Mouse (Mus musculus) forebrain, embryonic 13.5 days (tissue): Measurements from ENCODE around the gene Dr1. TPM values are rescaled to one million over a fixed set of nuclear protein-coding genes. Genes with fewer than 3 reads are reported as not detected.
"Not testable (repeated sequence)": the region's sequence is repeated elsewhere in the genome, so short reads cannot be mapped to it uniquely, and the experiment has no call there.

Experiments
- ATAC-seq: fragments of 200-750 bp; cut with Nextera tagmentation; 2 replicates; pipeline ENCODE4 v1.8.0; 2017
- H3K27ac ChIP-seq: fragments of 300-500 bp; sonication (generic); 2 replicates; pipeline ENCODE4 v1.5.1; 2015; ENCODE audit warnings: inconsistent platforms, mild to moderate bottlenecking, moderate library complexity
- H3K27me3 ChIP-seq: fragments of 300-500 bp; sonication (generic); 2 replicates; pipeline ENCODE4 v1.6.1; 2015; ENCODE audit warnings: mild to moderate bottlenecking, inconsistent platforms
- H3K36me3 ChIP-seq: fragments of 300-500 bp; sonication (generic); 2 replicates; pipeline ENCODE4 v1.6.1; 2015; ENCODE audit warnings: mild to moderate bottlenecking, inconsistent platforms; ENCODE audit not compliant: poor library complexity, severe bottlenecking
- H3K4me1 ChIP-seq: fragments of 300-500 bp; sonication (generic); 2 replicates; pipeline ENCODE4 v1.6.1; 2015; ENCODE audit warnings: inconsistent platforms
- H3K4me2 ChIP-seq: fragments of 300-500 bp; sonication (generic); 2 replicates; pipeline ENCODE4 v1.6.1; 2015; ENCODE audit warnings: inconsistent platforms, mild to moderate bottlenecking, moderate library complexity
- H3K4me3 ChIP-seq: fragments of 300-500 bp; sonication (generic); 2 replicates; pipeline ENCODE4 v1.5.1; 2015; ENCODE audit warnings: mild to moderate bottlenecking, inconsistent platforms
- H3K9ac ChIP-seq: fragments of 300-500 bp; sonication (generic); 2 replicates; pipeline ENCODE4 v1.6.1; 2015; ENCODE audit warnings: mild to moderate bottlenecking, inconsistent platforms
- H3K9me3 ChIP-seq: fragments of 300-500 bp; sonication (generic); replicated peaks from 2 replicates; pipeline ENCODE4 v1.6.1; 2016; ENCODE audit warnings: inconsistent platforms
- WGBS: fragments of 180-500 bp; shearing (Covaris S2); methylation state at CpG from one replicate; pipeline ENCODE4 v1.1.7; 2015; 5-methylcytosine and 5-hydroxymethylcytosine counted together
- polyA plus RNA-seq: library from polyadenylated mRNA; unstranded; fragments of >200 nt; fragmentation: Nextera tagmentation; extraction: Ambion mirVana; gene quantifications from 2 replicates; pipeline ENCODE4 v1.2.1, GENCODE M21; 2015

Dr1 gene
- polyA plus RNA-seq, result 47.0 and 48.8 TPM in 2 replicates

DNA sequence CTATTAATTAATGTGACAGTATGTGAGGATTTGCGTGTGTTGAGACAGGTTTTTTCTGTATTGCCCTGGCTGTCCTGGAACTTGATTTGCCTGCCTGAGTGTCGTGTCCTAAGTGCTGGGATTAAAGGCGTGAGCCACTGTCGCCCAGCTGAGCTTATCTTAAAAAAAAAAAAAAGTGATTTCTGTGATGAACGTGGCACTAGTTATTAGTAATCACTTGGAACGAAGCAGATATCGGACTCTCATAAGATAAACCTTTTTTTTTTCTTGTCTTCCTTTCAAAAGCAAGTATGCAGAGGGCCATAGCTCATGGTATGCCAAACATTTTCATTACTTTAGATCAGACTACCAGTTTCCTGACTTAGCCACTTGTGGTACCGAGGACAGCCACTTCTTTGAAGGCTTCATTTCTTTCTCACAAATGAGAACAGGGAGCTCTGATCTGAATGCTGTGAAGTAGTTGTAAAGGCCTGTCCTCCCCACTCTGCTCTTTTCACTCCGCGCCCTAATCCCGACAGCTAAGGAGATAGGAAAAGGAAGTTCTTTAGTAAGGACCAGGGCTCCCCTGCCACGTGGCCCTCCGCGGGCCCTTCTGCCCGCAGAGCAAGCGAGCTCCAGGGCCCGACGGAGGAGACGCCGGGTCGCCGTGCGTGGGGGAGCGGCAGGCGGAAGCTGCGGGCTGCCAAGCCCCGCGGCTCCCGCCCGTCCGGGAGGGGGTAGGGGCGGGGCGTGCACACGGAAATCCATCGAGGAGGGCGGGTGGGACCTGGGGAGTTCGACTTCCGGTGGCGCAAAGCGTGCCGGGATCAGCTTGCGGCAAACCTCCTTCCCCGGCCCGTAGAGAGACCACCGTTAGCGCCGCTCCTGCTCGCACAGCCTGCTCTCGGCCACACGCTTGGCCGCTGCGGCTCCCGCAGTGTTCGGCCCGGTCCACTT lies at the start of gene Dr1:
TSS of gene Dr1 (plus strand) at position 771 of the 936 bp plus-strand sequence.
- H3K9ac ChIP-seq, result peak within 1 kb of the TSS; percentile 98
- H3K4me2 ChIP-seq, result peak within 1 kb of the TSS; percentile 96
- peaks cover 39% of the 10 kb centered on the region for H3K4me1 ChIP-seq
- no peaks in the 10 kb centered on the region for H3K27me3 ChIP-seq
- H3K4me3 ChIP-seq, result peak within 1 kb of the TSS; percentile 95
- peak within 1 kb of the TSS; percentile 93 for H3K27ac ChIP-seq
- WGBS, result 3% methylated on average over 50 of the region's 55 CpGs
- no peaks in the 10 kb centered on the region for H3K9me3 ChIP-seq
- peak; percentile 98 for ATAC-seq
- peaks cover 5% of the 10 kb centered on the region for H3K36me3 ChIP-seq

DNA sequence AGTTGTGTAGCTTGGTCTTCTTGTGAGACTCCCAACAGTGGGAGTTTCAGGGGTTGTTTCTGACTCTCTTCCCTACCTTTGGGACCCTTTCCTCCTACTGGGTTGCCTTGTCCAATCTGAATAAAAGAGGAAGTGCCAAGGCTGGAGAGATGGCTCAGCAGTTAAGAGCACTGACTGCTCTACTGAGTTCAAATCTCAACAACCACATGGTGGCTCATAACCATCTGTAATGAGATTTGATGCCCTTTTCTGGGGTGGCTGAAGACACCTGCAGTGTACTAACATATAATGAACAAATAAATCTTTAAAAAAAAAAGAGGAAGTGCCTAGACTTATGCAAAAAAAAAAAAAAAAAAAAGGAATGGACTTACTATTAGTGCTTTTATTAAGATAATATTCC lies 44.6 kb upstream of the Dr1 start:
- H3K27me3 ChIP-seq, result no peaks in the 10 kb centered on the region
- no peak overlapping the region for H3K9ac ChIP-seq
- ATAC-seq, result no peak
- H3K27ac ChIP-seq, result no peak overlapping the region
- 0 out of 2 replicates have a peak, but pooled peaks cover 3% of the 10 kb centered on the region for H3K36me3 ChIP-seq
- H3K4me3 ChIP-seq, result no peak overlapping the region
- H3K9me3 ChIP-seq, result no peaks in the 10 kb centered on the region
- H3K4me2 ChIP-seq, result no peak overlapping the region
- no peaks in the 10 kb centered on the region for H3K4me1 ChIP-seq

DNA sequence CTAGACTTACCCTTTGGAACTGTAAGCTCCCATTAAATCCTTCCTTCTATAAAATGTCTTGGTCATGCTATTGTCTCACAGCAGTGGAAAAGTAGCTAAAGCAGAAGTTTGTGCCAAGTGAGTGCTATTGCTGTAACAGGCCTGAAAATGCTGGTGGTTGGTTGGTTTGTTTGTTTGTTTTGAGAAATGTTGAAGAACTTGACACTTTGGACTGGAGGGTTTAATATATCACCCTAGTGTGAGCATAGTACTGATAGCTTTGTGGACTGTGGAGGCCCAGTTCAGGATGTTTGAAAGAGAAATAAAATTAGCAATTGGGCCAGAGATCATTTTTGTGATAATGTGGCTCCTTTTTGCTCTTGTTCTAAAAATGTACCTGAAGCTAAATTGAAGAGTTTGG lies 42.5 kb upstream of the Dr1 start:
- H3K9me3 ChIP-seq, result no peaks in the 10 kb centered on the region
- ATAC-seq, result no peak
- no peak overlapping the region for H3K4me2 ChIP-seq
- no peak overlapping the region for H3K9ac ChIP-seq
- H3K36me3 ChIP-seq, result no peaks in the 10 kb centered on the region
- no peak overlapping the region for H3K27ac ChIP-seq
- no peak overlapping the region for H3K4me3 ChIP-seq
- H3K4me1 ChIP-seq, result no peaks in the 10 kb centered on the region
- H3K27me3 ChIP-seq, result no peaks in the 10 kb centered on the region

DNA sequence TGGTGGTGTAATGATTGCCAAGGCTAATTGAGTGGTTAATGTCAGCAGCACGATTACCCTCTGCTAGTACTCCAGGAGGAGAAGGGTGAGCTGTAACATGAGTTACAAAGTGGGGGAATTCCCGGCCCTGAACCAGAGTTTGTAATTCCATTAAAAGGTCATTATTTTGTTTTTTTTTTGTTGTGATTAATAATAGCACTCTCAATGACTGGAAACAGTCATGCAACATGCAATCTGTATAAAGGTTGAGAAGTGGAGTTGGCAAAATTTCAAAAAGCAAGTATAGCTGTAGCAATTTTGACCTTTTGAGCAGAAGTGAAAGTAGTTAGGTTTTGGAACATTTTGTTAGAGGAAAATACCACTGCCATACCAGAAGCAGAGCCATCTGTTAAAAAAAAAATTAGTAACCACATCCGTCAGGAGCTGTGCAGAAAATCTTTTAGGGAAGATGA lies 22.4 kb upstream of the Dr1 start:
- 71% methylated on average over 3 of the region's 3 CpGs for WGBS
- Histone ChIP-seq H3K27me3 (no peaks in the 10 kb centered on the region), H3K4me1 (no peaks in the 10 kb centered on the region), H3K9ac (no peak overlapping the region), H3K36me3 (no peaks in the 10 kb centered on the region), H3K9me3 (no peaks in the 10 kb centered on the region), H3K27ac (no peak overlapping the region), H3K4me2 (no peak overlapping the region), H3K4me3 (no peak overlapping the region)
- no peak for ATAC-seq

DNA sequence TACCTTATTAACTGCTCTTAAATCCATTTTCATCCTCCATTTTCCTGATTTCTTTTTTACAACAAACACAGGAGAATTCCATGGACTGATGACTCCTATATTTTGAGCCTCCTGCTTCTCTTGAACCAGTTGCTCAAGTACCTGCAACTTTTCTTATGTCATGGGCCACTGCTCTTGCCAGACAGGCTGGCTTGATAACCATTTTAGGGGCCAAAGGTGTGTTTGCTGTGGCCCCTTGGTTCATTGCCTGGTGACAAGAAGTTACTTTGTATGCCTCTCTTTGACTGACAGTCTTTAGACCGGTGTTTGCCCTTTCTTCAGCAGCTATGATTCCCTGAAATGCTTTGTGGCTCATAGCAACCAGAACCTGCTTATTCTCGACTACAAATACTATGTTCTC lies 18.7 kb upstream of the Dr1 start:
- no peaks in the 10 kb centered on the region for H3K36me3 ChIP-seq
- H3K9me3 ChIP-seq, result no peaks in the 10 kb centered on the region
- H3K27ac ChIP-seq, result no peak overlapping the region
- no peaks in the 10 kb centered on the region for H3K4me1 ChIP-seq
- ATAC-seq, result no peak
- H3K27me3 ChIP-seq, result no peaks in the 10 kb centered on the region
- 76% methylated on average over 2 of the region's 2 CpGs for WGBS
- H3K4me3 ChIP-seq, result no peak overlapping the region
- H3K9ac ChIP-seq, result no peak overlapping the region
- no peak overlapping the region for H3K4me2 ChIP-seq

DNA sequence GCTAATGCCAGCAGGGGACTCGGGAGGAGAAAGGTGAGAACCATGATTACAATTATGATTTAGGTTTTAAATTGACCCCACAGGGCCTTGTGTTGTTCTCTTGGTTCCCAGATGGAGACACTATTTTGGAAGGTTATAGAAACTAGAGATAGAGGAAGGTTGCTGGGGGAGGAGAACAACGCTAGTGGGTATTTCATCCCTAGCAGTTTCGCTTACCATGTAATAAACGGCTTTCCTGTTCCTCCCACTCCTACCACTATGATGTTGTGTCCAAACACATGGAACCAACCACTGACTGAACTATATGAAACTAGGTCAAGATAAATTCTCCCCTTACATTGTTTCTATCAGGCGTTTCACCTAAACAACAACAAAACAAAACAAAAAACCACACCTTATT lies 13.4 kb upstream of the Dr1 start:
- Histone ChIP-seq H3K27me3 (no peaks in the 10 kb centered on the region), H3K4me2 (no peak overlapping the region), H3K4me3 (no peak overlapping the region), H3K9ac (no peak overlapping the region), H3K9me3 (no peaks in the 10 kb centered on the region), H3K4me1 (no peaks in the 10 kb centered on the region), H3K27ac (no peak overlapping the region), H3K36me3 (no peaks in the 10 kb centered on the region)
- ATAC-seq, result no peak
- WGBS, result 83% methylated on average over 5 of the region's 5 CpGs

DNA sequence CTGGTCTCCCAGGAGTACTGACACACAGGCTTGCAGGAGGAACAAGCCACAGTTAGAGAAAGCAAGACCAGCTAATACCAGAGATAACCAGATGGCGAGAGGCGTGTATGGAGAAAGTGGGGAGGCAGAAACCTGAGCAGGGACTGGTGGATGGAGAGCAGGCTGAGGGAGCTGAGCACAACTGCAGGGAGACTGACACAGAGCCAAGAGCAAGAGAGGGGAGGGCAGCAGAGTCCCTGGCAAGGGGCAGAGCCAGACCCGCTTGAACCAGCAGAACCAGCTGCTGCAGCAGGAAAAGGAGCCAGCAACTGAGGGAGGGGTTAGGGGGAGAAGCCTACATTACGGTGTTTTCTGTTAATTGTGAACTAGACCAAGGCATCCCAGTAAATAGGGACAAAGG lies 6.0 kb upstream of the Dr1 start:
- H3K4me2 ChIP-seq, result no peak overlapping the region
- ATAC-seq, result no peak
- H3K27ac ChIP-seq, result no peak overlapping the region
- H3K9ac ChIP-seq, result peak overlapping the region; percentile 37; the same call in 1 of the 2 replicates
- no peaks in the 10 kb centered on the region for H3K36me3 ChIP-seq
- H3K27me3 ChIP-seq, result no peaks in the 10 kb centered on the region
- H3K4me3 ChIP-seq, result no peak overlapping the region
- no peaks in the 10 kb centered on the region for H3K9me3 ChIP-seq
- 46% methylated on average over 4 of the region's 4 CpGs for WGBS
- no peaks in the 10 kb centered on the region for H3K4me1 ChIP-seq

DNA sequence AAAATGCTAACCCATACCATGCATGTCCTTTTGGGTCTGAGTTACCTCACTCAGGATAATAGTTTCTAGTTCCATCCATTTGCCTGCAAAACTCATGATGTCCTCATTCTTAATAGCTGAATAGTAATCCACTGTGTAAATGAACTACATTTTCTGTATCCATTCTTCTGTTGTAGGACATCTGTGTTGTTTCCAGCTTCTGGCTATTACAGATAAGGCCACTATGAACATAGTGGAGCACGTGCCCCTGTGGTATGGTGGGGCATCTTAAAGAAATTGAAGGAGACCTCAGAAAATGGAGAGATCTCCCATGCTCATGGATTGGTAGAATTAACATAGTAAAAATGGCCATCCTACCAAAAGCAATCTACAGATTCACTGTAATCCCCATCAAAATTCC lies 4.9 kb upstream of the Dr1 start:
- not testable (repeated sequence) for H3K4me3 ChIP-seq, ATAC-seq, H3K4me1 ChIP-seq, H3K9me3 ChIP-seq, H3K27ac ChIP-seq, H3K36me3 ChIP-seq, H3K9ac ChIP-seq, H3K4me2 ChIP-seq, H3K27me3 ChIP-seq
- WGBS, result 76% methylated on average over 1 of the region's 1 CpGs

DNA sequence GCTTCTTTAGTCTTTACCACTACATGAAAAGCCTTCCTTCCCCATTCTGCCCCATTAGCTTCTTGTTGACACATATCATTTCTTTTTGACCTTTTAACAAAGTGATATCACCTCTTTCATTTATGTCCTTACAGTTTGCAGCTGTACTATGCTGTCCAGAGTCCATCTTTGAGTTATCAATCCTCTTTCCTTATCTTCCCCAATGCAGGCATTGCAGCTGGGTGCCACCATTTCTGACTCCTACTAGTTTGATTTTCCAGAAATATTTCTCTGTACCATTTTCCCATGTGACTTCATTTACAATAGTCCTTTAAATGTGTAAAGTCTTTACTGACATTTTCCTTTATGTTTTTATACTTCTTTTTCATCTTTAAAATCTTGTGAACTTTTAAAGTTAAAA lies 1.7 kb upstream of the Dr1 start:
- Histone ChIP-seq H3K4me1 (peaks cover 30% of the 10 kb centered on the region), H3K4me3 (no peak overlapping the region), H3K36me3 (no peaks in the 10 kb centered on the region), H3K4me2 (no peak overlapping the region), H3K27ac (no peak overlapping the region), H3K27me3 (no peaks in the 10 kb centered on the region), H3K9ac (no peak overlapping the region), H3K9me3 (no peaks in the 10 kb centered on the region)
- no peak for ATAC-seq

DNA sequence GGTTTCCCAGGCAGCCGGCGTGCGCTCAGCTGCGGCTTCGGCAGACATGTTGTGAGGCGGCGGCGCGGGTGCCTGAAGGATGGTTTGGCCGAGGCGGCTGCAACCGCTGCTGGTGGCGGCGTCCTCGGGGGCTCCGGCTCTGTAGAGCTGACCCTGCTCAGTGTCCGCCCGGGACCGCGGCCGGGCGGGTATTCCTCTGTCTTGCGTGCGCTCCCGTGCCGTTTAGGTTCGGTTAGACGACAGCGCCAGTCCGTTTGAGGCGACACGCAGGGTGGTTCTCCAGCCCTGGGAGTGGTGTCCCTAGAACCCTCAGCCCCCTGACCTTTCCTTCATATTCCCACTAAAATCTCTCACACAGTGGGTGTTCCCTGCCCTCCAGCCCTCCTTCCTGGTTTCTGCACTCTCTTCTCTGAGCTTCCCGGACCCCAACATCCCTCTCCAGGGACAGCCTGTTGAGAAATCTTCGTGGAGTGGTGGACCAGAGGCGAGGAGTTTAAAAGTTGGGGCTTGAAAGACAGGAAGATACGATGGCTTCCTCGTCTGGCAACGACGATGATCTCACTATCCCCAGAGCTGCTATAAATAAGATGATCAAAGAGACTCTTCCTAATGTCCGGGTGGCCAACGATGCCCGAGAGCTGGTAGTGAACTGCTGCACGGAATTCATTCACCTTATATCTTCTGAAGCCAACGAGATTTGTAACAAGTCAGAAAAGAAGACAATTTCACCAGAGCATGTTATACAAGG lies 540 bp downstream of the Dr1 start:
- no peak; the same call in 1 of the 2 replicates for ATAC-seq
- H3K27me3 ChIP-seq, result no peaks in the 10 kb centered on the region
- H3K9me3 ChIP-seq, result no peaks in the 10 kb centered on the region
- H3K9ac ChIP-seq, result peak overlapping the region; percentile 98
- peak overlapping the region; percentile 96 for H3K4me2 ChIP-seq
- peak overlapping the region; percentile 95 for H3K4me3 ChIP-seq
- under 1% methylated on average over 44 of the region's 44 CpGs for WGBS
- peak overlapping the region; percentile 93 for H3K27ac ChIP-seq
- peaks cover 5% of the 10 kb centered on the region for H3K36me3 ChIP-seq
- peaks cover 39% of the 10 kb centered on the region for H3K4me1 ChIP-seq

DNA sequence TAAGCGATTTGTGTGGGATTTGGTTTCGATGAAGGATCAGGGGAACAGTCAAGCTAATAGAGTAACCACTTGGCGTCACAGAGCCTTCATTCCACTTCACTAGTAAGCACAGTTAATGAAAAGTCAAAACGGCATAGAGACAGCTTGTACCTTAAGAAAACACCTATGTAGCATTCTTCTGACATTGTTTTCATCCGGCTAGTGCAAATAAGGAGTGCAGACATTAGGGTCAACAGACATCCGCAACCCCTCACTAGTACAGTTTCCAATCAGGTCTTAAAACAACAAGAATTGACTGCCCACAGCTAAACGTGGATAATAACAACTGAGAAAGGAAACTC lies 1.1 kb downstream of the Dr1 start:
- peak overlapping the region; percentile 98 for H3K9ac ChIP-seq
- no peak for ATAC-seq
- no peak overlapping the region for H3K27ac ChIP-seq
- peaks cover 6% of the 10 kb centered on the region for H3K36me3 ChIP-seq
- peaks cover 39% of the 10 kb centered on the region for H3K4me1 ChIP-seq
- H3K27me3 ChIP-seq, result no peaks in the 10 kb centered on the region
- WGBS, result 20% methylated on average over 7 of the region's 7 CpGs
- H3K9me3 ChIP-seq, result no peaks in the 10 kb centered on the region
- peak overlapping the region; percentile 95 for H3K4me3 ChIP-seq
- peak overlapping the region; percentile 96 for H3K4me2 ChIP-seq

DNA sequence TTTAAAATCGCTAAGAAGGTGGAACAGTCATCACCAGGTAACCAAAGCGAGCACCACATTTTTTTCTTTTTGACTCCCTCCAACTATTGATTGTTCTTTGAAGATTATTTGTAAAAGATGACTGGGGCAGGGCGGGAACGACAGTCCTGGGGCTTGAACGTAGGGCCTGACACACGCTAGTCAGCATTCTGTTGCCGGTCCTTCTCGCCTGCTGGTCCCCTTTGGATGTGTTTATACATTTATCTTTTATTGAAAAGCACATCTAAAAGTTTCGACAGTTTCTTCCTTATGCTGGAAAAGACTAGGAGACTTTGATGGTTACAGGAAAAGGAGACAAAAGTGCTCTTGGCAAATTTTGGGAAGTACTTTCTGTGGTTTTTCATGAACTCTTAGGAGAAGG lies 1.7 kb downstream of the Dr1 start:
- H3K9me3 ChIP-seq, result no peaks in the 10 kb centered on the region
- peak overlapping the region; percentile 96 for H3K4me2 ChIP-seq
- H3K27me3 ChIP-seq, result no peaks in the 10 kb centered on the region
- 57% methylated on average over 9 of the region's 9 CpGs for WGBS
- peak overlapping the region; percentile 95 for H3K4me3 ChIP-seq
- peaks cover 9% of the 10 kb centered on the region for H3K36me3 ChIP-seq
- no peak for ATAC-seq
- H3K9ac ChIP-seq, result peak overlapping the region; percentile 98
- peaks cover 39% of the 10 kb centered on the region for H3K4me1 ChIP-seq
- no peak overlapping the region for H3K27ac ChIP-seq
